Mouse (Mus musculus) intestine, embryonic 15.5 days (tissue): ENCODE results near the gene Plekha4. TPM values are rescaled to one million over a fixed set of nuclear protein-coding genes. Genes with fewer than 3 reads are reported as not detected.
"Not testable (repeated sequence)": the region's sequence is repeated elsewhere in the genome, so short reads cannot be mapped to it uniquely, and the experiment has no call there.

ENCODE experiments used
- ATAC-seq: fragments of 200-750 bp; cut with Nextera tagmentation; 2 replicates; pipeline ENCODE4 v1.8.0; 2017; ENCODE audit warnings: moderate TSS enrichment, moderate library complexity
- H3K27ac ChIP-seq: fragments of 300-500 bp; sonication (generic); 2 replicates; pipeline ENCODE4 v1.5.1; 2015; ENCODE audit warnings: mild to moderate bottlenecking, inconsistent platforms
- H3K27me3 ChIP-seq: fragments of 300-500 bp; sonication (generic); replicated peaks from 2 replicates; pipeline ENCODE4 v1.6.1; 2015; ENCODE audit warnings: inconsistent platforms
- H3K36me3 ChIP-seq: fragments of 300-500 bp; sonication (generic); 2 replicates; pipeline ENCODE4 v1.6.1; 2015; ENCODE audit warnings: inconsistent platforms
- H3K4me1 ChIP-seq: fragments of 300-500 bp; sonication (generic); replicated peaks from 2 replicates; pipeline ENCODE4 v1.6.1; 2015; ENCODE audit warnings: inconsistent platforms
- H3K4me2 ChIP-seq: fragments of 300-500 bp; sonication (generic); replicated peaks from 2 replicates; pipeline ENCODE4 v1.6.1; 2015; ENCODE audit warnings: mild to moderate bottlenecking, inconsistent platforms
- H3K4me3 ChIP-seq: fragments of 300-500 bp; sonication (generic); replicated peaks from 2 replicates; pipeline ENCODE4 v1.5.1; 2015; ENCODE audit warnings: inconsistent platforms
- H3K9ac ChIP-seq: fragments of 300-500 bp; sonication (generic); 2 replicates; pipeline ENCODE4 v1.6.1; 2015; ENCODE audit warnings: inconsistent platforms
- H3K9me3 ChIP-seq: fragments of 300-500 bp; sonication (generic); 2 replicates; pipeline ENCODE4 v1.6.1; 2016; ENCODE audit warnings: inconsistent platforms
- WGBS: fragments of 180-500 bp; shearing (Covaris S2); methylation state at CpG from one replicate; pipeline ENCODE4 v1.1.7; 2015; 5-methylcytosine and 5-hydroxymethylcytosine counted together
- polyA plus RNA-seq: library from polyadenylated mRNA; unstranded; fragments of >200 nt; fragmentation: Nextera tagmentation; extraction: Ambion mirVana; gene quantifications from 2 replicates; pipeline ENCODE4 v1.2.1, GENCODE M21; 2015

Gene Plekha4
- polyA plus RNA-seq, 1 experiment from 2014 or later, result 1.5 TPM

DNA sequence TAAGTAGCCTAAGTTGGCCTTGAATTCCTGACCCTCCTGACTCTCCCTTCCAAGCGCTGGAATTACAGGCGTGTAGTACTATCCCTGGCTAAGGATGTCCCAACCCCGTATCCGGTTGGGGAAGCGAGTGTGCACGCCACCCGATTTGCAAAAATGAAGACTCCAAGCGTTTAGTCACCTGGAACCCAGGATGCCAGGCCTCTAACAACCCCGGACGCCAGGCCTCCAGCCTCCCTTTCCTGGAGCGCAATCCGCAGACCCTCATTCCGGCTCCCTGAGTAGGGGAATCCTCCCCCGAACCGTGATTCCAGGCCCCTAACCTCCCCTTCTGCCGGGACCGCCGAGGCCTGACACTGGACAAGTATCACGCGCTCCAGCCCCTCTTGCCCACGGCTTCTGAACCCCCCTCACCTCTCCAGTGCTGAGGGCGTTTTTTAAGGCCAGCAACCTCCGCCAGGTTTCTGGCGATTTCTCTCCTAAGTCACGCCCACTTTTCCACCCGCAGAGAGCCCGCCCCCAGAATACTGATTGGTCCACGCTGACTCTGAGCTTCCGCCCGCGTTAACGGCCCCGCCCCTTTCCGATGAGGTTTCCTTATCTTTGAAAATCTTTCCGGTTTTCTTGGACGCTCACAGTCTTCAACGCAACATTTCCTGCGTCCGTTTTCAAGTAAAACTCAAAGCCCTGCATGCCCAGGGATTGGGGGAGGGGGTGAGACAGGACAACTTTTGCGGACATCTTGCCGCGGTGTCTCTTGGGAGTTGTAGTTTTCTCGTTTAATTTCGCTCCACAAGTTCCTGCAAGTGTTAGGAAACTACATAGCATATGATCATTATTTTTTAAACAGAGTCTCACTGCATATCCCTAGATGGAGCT lies 16.0 kb upstream of the Plekha4 start, which contains the start of gene Nucb1:
TSS of gene Nucb1 (minus strand) at position 495 of the 876 bp plus-strand sequence.
- H3K27me3 ChIP-seq, result no peaks in the 10 kb centered on the region
- peak; percentile 88 for ATAC-seq
- H3K4me3 ChIP-seq, result peak within 1 kb of the TSS; percentile 81
- H3K9ac ChIP-seq, result peak within 1 kb of the TSS; percentile 85
- peaks cover 24% of the 10 kb centered on the region for H3K4me1 ChIP-seq
- peak within 1 kb of the TSS; percentile 95 for H3K27ac ChIP-seq
- peak within 1 kb of the TSS; percentile 98 for H3K4me2 ChIP-seq
- peaks cover 14% of the 10 kb centered on the region; the same call in 1 of the 2 replicates for H3K36me3 ChIP-seq
- under 1% methylated on average over 44 of the region's 44 CpGs for WGBS
- H3K9me3 ChIP-seq, result no peaks in the 10 kb centered on the region

DNA sequence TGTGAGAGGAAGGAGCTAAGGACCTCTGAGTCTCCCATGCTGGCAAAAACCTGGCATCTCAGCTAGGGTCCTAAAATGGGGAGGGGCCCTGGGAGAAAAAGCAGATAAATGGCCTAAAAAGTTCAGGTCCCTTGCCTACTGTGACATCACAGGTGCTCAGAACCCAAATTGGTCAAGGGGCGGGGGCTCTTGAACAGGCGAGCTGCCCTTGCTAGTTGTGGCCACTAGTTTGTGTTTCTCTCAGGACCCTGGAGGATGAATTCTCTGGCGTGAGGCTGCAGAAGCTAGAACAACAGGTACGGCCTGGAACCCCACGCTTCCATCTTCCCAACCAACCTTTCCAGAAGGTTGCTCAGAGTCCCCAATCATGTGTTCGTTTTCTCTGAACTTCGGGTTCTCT lies 11.7 kb upstream of the Plekha4 start:
- Histone ChIP-seq H3K9ac (no peak overlapping the region), H3K27ac (no peak overlapping the region), H3K4me1 (peaks cover 20% of the 10 kb centered on the region), H3K4me2 (no peak overlapping the region), H3K36me3 (no peaks in the 10 kb centered on the region), H3K9me3 (no peaks in the 10 kb centered on the region), H3K27me3 (no peaks in the 10 kb centered on the region), H3K4me3 (no peak overlapping the region)
- 88% methylated on average over 7 of the region's 7 CpGs for WGBS
- no peak for ATAC-seq

DNA sequence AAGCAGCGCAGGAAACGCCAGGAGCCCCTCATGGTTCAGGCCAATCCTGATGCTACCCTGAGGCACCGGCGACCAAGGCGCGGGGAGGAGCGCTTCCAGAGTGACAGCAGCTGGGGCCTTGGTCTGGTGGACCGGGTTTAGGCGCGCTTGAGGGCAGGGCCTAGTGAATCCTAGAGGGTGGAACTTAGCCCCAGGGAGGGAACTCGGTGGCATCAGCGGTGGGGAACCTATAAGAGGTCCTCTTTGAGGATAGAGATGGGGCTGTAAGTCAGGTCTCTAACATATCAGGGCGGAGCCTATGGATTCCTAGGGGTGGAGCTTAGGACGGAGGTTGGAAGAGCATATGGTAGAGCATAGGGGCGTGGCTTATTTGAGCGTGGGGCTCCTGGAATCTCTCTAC lies 10.7 kb upstream of the Plekha4 start:
- WGBS, result 22% methylated on average over 16 of the region's 16 CpGs
- Histone ChIP-seq H3K4me3 (no peak overlapping the region), H3K9me3 (no peaks in the 10 kb centered on the region), H3K9ac (0 out of 2 replicates have a peak overlapping the region, but pooled peaks have one; percentile 13), H3K36me3 (no peaks in the 10 kb centered on the region), H3K4me1 (peaks cover 16% of the 10 kb centered on the region; the same call in 1 of the 2 replicates), H3K27me3 (no peaks in the 10 kb centered on the region), H3K4me2 (peak overlapping the region; percentile 47), H3K27ac (peak overlapping the region; percentile 62; the same call in 1 of the 2 replicates)
- peak; percentile 45 for ATAC-seq

DNA sequence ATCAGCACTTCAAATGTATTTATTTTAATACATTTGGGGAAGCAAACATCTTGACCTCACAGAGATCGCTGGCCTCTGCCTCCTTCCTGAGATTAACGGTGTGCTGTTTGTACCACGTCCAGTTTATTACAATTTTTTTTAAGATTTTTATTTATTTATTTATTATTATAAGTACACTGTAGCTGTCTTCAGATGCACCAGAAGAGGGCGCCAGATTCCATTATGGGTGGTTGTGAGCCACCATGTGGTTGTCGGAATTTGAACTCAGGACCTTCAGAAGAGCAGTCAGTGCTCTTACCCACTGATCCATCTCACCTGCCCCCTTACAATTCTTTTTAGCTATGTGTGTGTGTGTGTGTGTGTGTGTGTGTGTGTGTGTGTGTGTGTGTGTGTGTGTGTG lies 9.3 kb upstream of the Plekha4 start:
- not testable (repeated sequence) for H3K27me3 ChIP-seq, H3K36me3 ChIP-seq, H3K4me3 ChIP-seq, H3K4me2 ChIP-seq, H3K9ac ChIP-seq, H3K27ac ChIP-seq, H3K9me3 ChIP-seq, ATAC-seq
- 74% methylated on average over 5 of the region's 5 CpGs for WGBS
- H3K4me1 ChIP-seq, result peaks cover 21% of the 10 kb centered on the region; the same call in 1 of the 2 replicates

DNA sequence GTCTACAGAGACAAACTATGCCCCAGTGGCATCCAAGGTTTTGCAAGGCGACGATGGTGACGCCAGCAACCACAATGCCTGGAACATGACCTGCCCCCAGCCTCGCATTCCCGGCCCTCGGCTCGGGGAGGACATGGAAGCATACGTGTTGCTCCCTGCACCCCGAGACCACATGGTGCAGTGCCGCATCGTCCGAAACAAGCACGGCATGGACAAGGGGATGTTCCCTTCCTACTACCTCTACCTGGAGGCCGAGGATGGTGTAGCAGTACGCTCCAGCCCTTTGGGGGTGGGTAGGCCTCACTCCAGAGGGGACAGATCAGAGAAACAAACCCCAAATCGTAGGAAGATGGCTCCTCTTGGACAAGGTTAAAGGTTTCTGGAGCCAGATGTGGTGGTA lies 7.5 kb upstream of the Plekha4 start:
- Histone ChIP-seq H3K36me3 (no peaks in the 10 kb centered on the region), H3K4me2 (no peak overlapping the region), H3K4me1 (peaks cover 28% of the 10 kb centered on the region), H3K9ac (no peak overlapping the region), H3K9me3 (no peaks in the 10 kb centered on the region), H3K27me3 (no peaks in the 10 kb centered on the region), H3K4me3 (no peak overlapping the region), H3K27ac (no peak overlapping the region)
- ATAC-seq, result no peak
- WGBS, result 92% methylated on average over 16 of the region's 16 CpGs

DNA sequence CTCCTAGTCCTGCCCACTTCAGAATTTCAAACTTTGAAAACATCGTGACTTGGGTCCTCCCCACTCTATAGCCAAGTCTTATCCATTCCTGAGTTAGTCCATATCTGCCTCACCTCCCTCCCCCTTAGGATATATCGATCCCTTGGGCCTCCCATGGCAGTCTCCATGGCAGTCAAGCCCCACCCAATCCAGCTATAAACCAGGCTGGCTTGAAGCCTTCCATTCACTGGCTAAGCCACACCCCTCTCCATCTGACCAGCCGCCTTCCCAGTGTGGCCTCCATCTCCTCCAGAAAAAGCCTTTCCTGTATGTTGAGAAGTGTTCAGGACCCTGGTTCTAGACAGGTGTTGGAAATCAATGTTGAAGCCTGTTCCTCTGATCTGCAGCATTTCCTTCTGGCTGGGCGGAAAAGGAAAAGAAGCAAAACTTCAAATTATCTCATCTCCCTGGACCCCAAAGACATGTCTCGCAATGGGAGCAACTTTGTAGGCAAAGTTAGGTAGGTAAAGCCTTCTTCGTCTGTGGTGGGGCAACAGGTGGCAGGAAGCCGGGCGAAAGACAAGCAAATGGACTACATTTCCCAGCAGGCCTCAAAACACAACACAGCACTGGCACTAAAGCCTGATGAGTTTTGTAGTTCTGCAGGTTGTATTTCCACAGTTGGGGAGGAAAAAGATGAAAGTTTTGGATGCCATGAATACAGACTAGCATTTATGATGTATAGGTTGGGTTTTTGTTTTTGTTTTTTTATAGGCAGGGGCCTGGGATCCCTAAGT lies 6.6 kb upstream of the Plekha4 start:
- Histone ChIP-seq H3K9ac (no peak overlapping the region), H3K27ac (no peak overlapping the region), H3K9me3 (no peaks in the 10 kb centered on the region), H3K4me2 (no peak overlapping the region), H3K27me3 (no peaks in the 10 kb centered on the region), H3K4me3 (no peak overlapping the region), H3K36me3 (no peaks in the 10 kb centered on the region), H3K4me1 (peaks cover 32% of the 10 kb centered on the region)
- peak; percentile 74 for ATAC-seq
- WGBS, result 56% methylated on average over 8 of the region's 8 CpGs

DNA sequence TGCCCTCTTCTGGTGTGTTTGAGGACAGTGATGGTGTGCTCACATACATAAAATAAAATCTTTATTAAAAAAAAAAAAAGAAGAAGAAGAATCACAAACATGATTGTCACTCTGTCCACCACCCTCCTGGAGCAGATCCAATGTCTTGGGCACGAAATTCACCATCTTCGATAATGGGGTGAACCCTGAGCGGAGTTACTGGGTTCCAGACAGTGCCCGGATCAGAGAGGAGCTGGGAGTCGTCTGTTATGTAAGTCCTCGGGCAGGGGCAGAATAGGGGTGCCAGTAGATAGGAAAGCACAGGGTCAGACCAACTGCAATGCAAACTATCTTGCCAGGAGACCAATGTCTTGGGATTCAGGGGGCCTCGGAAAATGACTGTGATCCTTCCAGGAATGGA lies 5.5 kb upstream of the Plekha4 start:
- Histone ChIP-seq H3K27me3 (no peaks in the 10 kb centered on the region), H3K4me1 (peaks cover 36% of the 10 kb centered on the region), H3K4me2 (no peak overlapping the region), H3K9me3 (no peaks in the 10 kb centered on the region), H3K4me3 (no peak overlapping the region), H3K27ac (no peak overlapping the region), H3K9ac (no peak overlapping the region), H3K36me3 (no peaks in the 10 kb centered on the region)
- WGBS, result 95% methylated on average over 7 of the region's 7 CpGs
- no peak for ATAC-seq

DNA sequence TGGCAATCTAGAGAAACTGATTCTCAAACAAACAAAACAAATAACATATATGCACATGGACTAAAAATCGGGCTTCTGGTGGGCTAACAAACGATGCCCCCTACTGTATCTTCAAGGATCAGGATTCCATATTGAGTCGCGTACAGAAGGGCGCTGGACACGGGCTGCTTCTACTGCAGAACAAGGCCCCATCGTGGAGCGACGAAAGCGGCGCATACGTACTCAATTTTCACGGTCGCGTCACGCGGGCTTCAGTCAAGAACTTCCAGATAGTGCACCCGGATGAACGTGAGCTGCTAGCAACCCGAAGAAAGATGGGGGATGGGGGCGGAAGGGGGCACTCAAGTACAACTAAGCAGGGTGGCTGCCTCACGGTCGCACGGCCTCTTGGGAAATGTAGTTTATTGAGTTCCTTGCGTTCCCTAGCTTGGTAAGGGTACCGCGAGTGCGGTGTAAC lies 4.4 kb upstream of the Plekha4 start:
- no peaks in the 10 kb centered on the region for H3K36me3 ChIP-seq
- peaks cover 28% of the 10 kb centered on the region for H3K4me1 ChIP-seq
- peak overlapping the region; percentile 62 for H3K4me2 ChIP-seq
- H3K9me3 ChIP-seq, result no peaks in the 10 kb centered on the region
- H3K9ac ChIP-seq, result peak overlapping the region; percentile 58
- WGBS, result under 1% methylated on average over 28 of the region's 28 CpGs
- ATAC-seq, result peak; percentile 58
- H3K4me3 ChIP-seq, result peak overlapping the region; percentile 54
- peak overlapping the region; percentile 88 for H3K27ac ChIP-seq
- H3K27me3 ChIP-seq, result no peaks in the 10 kb centered on the region

DNA sequence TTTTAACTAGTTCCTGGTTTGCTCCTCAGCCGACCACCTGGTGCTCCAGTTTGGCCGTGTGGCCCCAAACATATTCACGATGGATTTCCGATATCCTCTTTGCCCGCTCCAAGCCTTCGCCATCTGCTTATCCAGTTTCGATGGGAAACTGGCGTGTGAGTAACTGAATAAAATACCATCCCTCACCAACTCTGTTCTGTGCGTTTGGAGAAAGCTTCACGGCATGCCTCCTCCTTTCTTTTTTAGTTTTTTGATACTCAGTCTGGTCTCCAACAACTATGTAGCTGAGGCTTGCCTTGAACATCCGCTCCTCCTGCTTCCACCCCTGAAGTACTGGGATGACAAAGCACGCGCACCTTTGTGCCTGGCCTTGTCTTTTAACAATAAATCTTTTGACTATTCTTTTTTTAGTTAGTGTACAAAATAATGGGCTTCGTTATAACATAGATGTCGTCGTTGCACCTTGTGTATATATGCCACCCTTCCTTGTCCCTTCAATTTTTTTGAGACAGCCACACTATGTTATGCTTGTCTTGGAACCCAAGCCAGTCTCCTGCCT lies 3.9 kb upstream of the Plekha4 start:
- H3K27ac ChIP-seq, result no peak overlapping the region
- WGBS, result 56% methylated on average over 16 of the region's 16 CpGs
- ATAC-seq, result no peak

DNA sequence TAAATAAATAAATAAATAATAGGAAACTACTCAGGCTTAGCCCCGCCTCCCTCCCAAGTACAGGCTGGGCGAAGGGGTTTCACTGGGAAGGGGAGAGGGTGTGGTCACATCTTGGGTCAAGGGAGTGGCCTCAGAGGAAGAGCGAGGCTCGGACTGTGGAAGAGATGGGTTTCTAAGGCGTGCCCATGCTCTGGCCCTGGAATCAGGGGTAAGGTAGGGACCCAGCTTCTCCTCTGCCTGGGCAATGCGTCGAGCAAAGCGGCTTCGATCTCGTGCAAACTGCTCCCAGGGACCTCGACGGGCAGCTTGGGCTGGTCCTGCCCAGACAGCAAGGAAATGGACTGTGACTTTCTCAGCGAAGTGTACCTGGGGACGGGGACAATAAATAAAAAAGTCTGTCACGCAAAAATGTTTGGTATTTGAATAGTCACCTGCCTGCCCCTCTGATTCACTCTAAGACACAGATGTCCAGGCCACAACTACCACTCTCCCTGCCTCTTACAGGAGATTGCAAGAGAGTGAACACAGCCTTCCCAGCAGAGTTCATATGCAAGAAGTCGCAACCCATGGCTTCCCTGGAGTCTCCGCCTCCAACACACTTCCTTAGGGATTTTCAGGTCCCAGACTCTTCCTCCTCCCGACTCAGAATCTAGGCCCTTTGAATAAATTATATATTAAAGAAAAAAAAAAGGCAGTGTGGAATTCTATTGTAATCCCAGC lies 3.0 kb upstream of the Plekha4 start:
- 56% methylated on average over 18 of the region's 18 CpGs for WGBS
- Histone ChIP-seq H3K27ac (no peak overlapping the region), H3K9me3 (no peaks in the 10 kb centered on the region), H3K36me3 (no peaks in the 10 kb centered on the region), H3K4me1 (peaks cover 28% of the 10 kb centered on the region), H3K4me3 (no peak overlapping the region), H3K9ac (peak overlapping the region; percentile 32; the same call in 1 of the 2 replicates), H3K4me2 (peak overlapping the region; percentile 24), H3K27me3 (no peaks in the 10 kb centered on the region)
- ATAC-seq, result no peak

More for the DNA sequence above, 3.9 kb upstream of the Plekha4 start:
- no peaks in the 10 kb centered on the region for H3K36me3 ChIP-seq
- H3K9me3 ChIP-seq, result no peaks in the 10 kb centered on the region
- H3K4me2 ChIP-seq, result peak overlapping the region; percentile 62
- peak overlapping the region; percentile 54 for H3K4me3 ChIP-seq
- H3K4me1 ChIP-seq, result peaks cover 28% of the 10 kb centered on the region
- H3K27me3 ChIP-seq, result no peaks in the 10 kb centered on the region
- H3K9ac ChIP-seq, result no peak overlapping the region

DNA sequence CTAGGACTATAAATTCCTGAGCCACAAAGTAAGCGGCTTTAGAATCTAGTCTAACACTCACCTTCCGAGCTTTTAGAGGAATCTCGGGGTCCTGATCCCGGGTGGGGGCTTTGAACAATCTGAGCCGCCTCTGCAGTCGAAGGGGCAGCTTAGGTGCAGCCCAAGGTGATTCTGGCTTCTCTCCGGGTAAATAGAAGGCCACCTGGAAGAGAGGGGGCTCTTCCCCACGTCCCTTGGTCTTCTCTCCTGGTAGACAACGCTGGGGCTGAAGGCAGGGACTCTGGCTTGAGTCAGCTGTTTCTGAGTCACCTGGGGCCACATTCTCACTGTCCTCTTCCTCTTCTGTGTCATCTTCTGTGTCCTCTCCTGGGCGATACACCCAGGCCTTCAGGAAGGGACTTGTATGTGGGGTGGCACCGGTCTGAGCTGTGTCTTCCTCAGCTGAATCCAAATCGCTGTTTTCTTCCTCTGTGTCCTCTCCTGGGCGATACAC lies 2.4 kb upstream of the Plekha4 start:
- H3K9ac ChIP-seq, result peak overlapping the region; percentile 32; the same call in 1 of the 2 replicates
- peaks cover 27% of the 10 kb centered on the region for H3K4me1 ChIP-seq
- H3K36me3 ChIP-seq, result no peaks in the 10 kb centered on the region
- H3K27me3 ChIP-seq, result no peaks in the 10 kb centered on the region
- no peak overlapping the region; the same call in 1 of the 2 replicates for H3K27ac ChIP-seq
- no peak overlapping the region for H3K4me3 ChIP-seq
- H3K9me3 ChIP-seq, result no peaks in the 10 kb centered on the region
- ATAC-seq, result no peak
- WGBS, result 73% methylated on average over 13 of the region's 13 CpGs
- peak overlapping the region; percentile 24 for H3K4me2 ChIP-seq
